Mouse (Mus musculus) forebrain, postnatal 0 days (tissue): ENCODE results near the gene Rexo1. TPM values are rescaled to one million over a fixed set of nuclear protein-coding genes. Genes with fewer than 3 reads are reported as not detected.

ENCODE experiments used
- ATAC-seq: fragments of 200-750 bp; cut with Nextera tagmentation; 2 replicates; pipeline ENCODE4 v1.8.0; 2017; ENCODE audit warnings: mild to moderate bottlenecking, moderate library complexity
- DNase-seq: peaks from one replicate; pipeline ENCODE4 v3.0.0-alpha.2; 2015
- H3K27ac ChIP-seq: fragments of 300-500 bp; sonication (generic); 2 replicates; pipeline ENCODE4 v1.5.1; 2014; ENCODE audit warnings: low read depth, mild to moderate bottlenecking, antibody characterized with exemption, low read length, moderate library complexity, mixed read lengths
- H3K27me3 ChIP-seq: fragments of 300-500 bp; sonication (generic); 2 replicates; pipeline ENCODE4 v1.6.1; 2014; ENCODE audit warnings: mild to moderate bottlenecking, low read length, mixed read lengths; ENCODE audit not compliant: insufficient read depth
- H3K36me3 ChIP-seq: fragments of 300-500 bp; sonication (generic); 2 replicates; pipeline ENCODE4 v1.6.1; 2014; ENCODE audit warnings: mild to moderate bottlenecking, moderate library complexity; ENCODE audit not compliant: insufficient read depth
- H3K4me1 ChIP-seq: fragments of 300-500 bp; sonication (generic); 2 replicates; pipeline ENCODE4 v1.6.1; 2014; ENCODE audit warnings: antibody characterized with exemption; ENCODE audit not compliant: insufficient read depth
- H3K4me2 ChIP-seq: fragments of 300-500 bp; sonication (generic); 2 replicates; pipeline ENCODE4 v1.6.1; 2014; ENCODE audit warnings: low read depth, mild to moderate bottlenecking, moderate library complexity
- H3K4me3 ChIP-seq: fragments of 300-500 bp; sonication (generic); 2 replicates; pipeline ENCODE4 v1.5.1; 2014; ENCODE audit warnings: low read depth, low read length, mixed read lengths
- H3K9ac ChIP-seq: fragments of 300-500 bp; sonication (generic); 2 replicates; pipeline ENCODE4 v1.6.1; 2014; ENCODE audit warnings: mild to moderate bottlenecking
- H3K9me3 ChIP-seq: fragments of 300-500 bp; sonication (generic); 2 replicates; pipeline ENCODE4 v1.6.1; 2016; ENCODE audit warnings: low read length
- CTCF ChIP-seq: sonication (generic); IDR thresholded peaks from 2 replicates; pipeline ENCODE4 v1.5.1; 2016; ENCODE audit warnings: antibody characterized with exemption, control low read depth, low read depth
- WGBS: fragments of 180-500 bp; shearing (Covaris S2); extraction: QIAGEN DNeasy Blood & Tissue Kit; methylation state at CpG from one replicate; pipeline ENCODE4 v1.1.7; 2014; 5-methylcytosine and 5-hydroxymethylcytosine counted together
- polyA plus RNA-seq: library from polyadenylated mRNA; unstranded; fragments of >200 nt; fragmentation: Nextera tagmentation; extraction: Ambion mirVana; gene quantifications from 2 replicates; pipeline ENCODE4 v1.2.1, GENCODE M21; 2015
- total RNA-seq: library from RNA; depleted of rRNA; stranded (reverse); fragments of >200 nt; gene quantifications from 2 replicates; pipeline ENCODE4 v1.2.3, GENCODE M21; 2014

The Rexo1 gene
- total and polyA plus RNA-seq, 2 experiments from 2014 or later = 30.5 to 40.3 TPM

DNA sequence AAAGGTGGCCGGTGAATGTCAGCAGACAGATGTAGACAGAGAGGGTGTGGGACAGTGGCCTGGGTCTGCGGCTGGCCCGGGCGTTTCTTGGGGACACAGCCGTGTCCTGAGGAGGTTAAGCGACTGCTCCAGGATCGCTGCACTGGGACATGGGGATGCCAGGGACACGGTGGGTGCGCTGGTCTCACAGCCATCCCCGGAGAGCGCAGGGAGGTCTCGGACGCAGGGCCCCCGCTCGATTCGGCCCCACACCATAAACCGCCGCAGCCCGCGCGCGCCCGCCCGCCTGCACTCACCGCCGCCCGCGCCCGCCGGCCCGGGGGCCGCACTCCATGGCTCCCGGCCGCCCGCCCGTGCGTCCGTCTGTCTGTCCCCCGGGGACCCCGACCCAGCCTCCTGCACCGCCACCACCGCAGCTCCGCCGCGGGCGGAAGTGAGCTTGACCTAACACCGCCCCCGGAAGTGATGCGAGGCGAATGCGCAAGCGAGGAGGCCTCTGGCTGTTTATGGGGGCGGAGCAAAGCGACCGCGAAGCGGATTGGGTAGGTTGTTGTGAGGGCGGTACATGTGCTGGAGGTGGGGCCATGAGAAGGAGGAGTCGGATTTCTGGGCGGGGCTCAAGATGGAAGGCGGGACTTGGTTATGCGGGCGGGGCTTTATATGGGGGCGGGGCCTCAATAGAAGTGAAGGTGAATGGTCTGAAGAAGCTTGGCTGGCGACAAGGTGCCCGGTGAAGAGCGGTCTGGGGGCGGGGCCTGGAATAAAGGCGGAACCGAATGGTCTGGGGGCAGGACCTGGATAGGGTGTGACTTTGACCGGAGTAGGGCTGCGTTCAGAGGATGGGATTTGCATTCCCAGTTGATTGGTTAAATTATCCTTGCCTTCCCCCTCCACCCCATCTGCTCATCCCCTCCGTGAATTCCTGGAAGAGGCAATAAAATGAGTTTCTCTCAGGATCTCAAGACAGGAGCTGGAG lies 28.8 kb upstream of the Rexo1 start, which contains the start of gene Abhd17a:
Abhd17a (minus strand) TSS at position 463 of the 976 bp plus-strand sequence.
- 2% methylated on average over 64 of the region's 73 CpGs for WGBS
- Histone ChIP-seq H3K27ac (peak within 1 kb of the TSS; percentile 75), H3K36me3 (peaks cover 11% of the 10 kb centered on the region; the same call in 1 of the 2 replicates), H3K4me1 (peaks cover 10% of the 10 kb centered on the region), H3K4me3 (peak within 1 kb of the TSS; percentile 86), H3K9me3 (no peaks in the 10 kb centered on the region), H3K4me2 (peak within 1 kb of the TSS; percentile 98), H3K27me3 (no peaks in the 10 kb centered on the region), H3K9ac (peak within 1 kb of the TSS; percentile 90)
- DNase-seq (peak; percentile 97), ATAC-seq (peak; percentile 99)
- TF ChIP-seq CTCF = no peak

DNA sequence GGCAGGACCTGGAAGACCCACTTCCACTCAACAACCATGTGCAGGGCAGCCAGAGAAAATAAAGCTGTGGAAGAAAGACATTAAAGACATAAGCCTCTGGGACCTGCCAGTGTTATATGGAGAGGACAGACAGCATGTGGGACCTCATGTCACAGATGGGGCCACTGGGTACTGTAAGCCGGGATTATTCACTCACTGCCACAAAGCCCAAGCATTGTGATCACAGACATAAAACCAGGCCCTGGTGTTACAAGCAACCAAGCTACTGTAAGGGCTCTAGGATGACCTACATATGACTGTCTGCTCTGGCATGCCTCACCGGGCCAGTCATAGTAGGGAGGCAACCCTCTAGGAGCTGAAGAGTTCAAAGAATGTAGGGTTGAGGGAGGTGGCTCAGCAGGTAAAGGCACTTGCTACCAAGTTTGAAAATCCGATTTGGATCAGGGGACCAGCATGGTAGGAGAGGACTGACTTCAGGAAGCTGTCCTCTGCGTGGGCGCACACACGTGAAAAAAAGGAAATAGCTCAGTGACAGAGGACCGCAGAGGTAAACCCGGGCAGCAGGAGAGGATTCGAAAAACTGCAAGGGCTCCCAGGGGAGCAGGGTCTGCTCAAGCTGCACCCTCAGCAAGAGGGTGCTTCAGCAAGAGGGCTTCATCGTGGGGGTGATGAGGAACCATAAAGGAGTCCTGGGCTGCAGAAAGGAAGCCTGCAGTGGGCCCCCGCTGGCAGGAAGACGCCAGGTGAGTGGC lies 27.9 kb upstream of the Rexo1 start:
- H3K9me3 ChIP-seq = no peaks in the 10 kb centered on the region
- DNase-seq (no peak), ATAC-seq (no peak)
- H3K27ac ChIP-seq = no peak overlapping the region
- H3K4me1 ChIP-seq = peaks cover 10% of the 10 kb centered on the region
- peak overlapping the region; percentile 90 for H3K9ac ChIP-seq
- TF ChIP-seq CTCF = no peak
- no peaks in the 10 kb centered on the region for H3K27me3 ChIP-seq
- 21% methylated on average over 12 of the region's 12 CpGs for WGBS
- peak overlapping the region; percentile 98 for H3K4me2 ChIP-seq
- H3K4me3 ChIP-seq = peak overlapping the region; percentile 86
- peaks cover 11% of the 10 kb centered on the region for H3K36me3 ChIP-seq

DNA sequence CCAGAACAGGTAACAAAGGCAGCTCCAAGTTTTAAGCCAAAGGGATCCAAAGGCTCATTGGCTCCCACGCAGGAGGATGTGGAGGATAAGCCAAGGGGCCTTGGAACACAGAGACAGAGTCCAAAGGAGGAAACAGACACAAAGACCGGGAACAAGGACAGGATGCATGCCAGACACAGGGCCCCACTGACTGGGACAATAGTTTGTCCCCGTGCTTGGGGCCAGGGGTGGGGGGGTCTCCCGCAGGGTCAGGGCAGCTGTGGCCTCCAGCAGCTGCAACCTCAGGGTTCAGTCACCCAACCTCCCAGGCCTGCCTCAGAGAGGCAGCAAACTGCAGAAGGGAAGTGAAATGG lies 25.9 kb upstream of the Rexo1 start:
- no peak for DNase-seq

DNA sequence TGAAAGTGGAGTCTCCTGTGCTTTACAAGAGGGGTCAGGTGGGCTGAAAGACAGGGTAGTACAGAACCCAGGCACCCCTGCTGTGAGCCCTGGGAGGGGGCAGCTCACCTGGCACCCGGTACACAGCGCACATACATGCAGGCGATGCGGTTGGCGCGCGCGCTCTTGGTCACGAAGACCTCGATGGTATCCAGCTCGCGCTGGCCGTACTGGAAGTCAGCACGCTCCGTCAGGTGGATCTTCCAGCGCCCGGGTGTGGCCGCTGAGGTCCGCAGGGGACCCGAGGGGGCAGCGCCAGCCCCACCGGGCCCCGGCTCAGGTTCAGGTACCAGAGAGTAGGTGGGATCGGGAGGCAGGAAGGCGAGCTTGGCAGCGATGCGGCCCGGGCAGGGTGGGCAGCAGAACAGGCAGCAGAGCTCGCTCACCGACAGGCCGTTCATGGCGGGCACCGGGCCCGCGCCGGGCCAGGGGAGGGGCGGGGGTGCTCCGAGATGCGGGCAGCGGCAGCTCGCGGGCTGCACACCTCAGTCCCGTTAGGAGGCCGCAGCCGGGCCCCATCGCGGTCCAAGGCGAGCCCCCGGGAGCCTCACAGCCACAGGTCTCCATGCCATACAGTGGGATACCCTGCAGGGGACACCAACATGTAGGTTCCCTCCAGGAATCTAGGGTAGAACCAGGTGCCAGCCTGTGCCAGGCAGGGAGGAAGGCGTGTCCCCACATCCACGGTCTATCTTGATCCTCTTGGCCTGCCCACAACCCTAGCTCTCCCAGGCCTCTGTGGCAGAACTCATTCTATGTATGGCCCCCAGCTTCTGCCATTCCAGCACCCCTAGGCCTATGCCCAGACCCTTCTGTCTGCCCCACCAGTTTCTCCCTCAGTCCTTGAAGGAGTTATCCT lies 25.3 kb upstream of the Rexo1 start:
- Histone ChIP-seq H3K9ac (no peak overlapping the region), H3K4me3 (no peak overlapping the region), H3K9me3 (no peaks in the 10 kb centered on the region), H3K27me3 (no peaks in the 10 kb centered on the region), H3K4me1 (peaks cover 10% of the 10 kb centered on the region), H3K36me3 (peaks cover 25% of the 10 kb centered on the region), H3K4me2 (no peak overlapping the region; the same call in 1 of the 2 replicates), H3K27ac (no peak overlapping the region)
- WGBS = 96% methylated on average over 48 of the region's 51 CpGs
- ATAC-seq = no peak
- no peak for TF ChIP-seq CTCF
- no peak for DNase-seq

More for the DNA sequence above, 25.9 kb upstream of the Rexo1 start:
- peaks cover 10% of the 10 kb centered on the region for H3K4me1 ChIP-seq
- no peaks in the 10 kb centered on the region for H3K9me3 ChIP-seq
- no peak for TF ChIP-seq CTCF
- H3K4me3 ChIP-seq = no peak overlapping the region
- ATAC-seq = no peak
- peaks cover 25% of the 10 kb centered on the region for H3K36me3 ChIP-seq
- H3K9ac ChIP-seq = no peak overlapping the region
- H3K4me2 ChIP-seq = no peak overlapping the region; the same call in 1 of the 2 replicates
- H3K27me3 ChIP-seq = no peaks in the 10 kb centered on the region
- 51% methylated on average over 4 of the region's 4 CpGs for WGBS
- no peak overlapping the region for H3K27ac ChIP-seq

DNA sequence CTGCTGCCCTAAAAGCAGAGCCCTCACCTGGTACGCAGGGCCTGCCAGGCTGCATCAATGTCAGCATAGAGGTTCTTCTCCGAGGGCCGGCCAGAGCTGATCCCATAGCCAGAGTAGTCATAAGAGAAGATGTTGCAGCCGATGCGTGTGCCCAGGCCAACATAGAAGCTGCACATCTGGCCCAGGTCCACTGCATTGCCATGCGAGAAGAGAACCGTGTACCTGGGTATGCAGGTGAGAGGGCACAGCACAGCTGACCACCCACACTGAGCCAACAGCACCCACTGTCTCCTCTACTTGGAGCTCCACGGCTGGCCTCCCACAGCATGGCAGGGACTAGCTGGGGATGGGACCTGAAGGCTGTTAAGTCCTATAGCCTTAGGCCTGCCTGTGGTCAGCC lies 24.2 kb upstream of the Rexo1 start:
- Histone ChIP-seq H3K9ac (no peak overlapping the region), H3K4me1 (peaks cover 10% of the 10 kb centered on the region), H3K4me3 (no peak overlapping the region), H3K4me2 (no peak overlapping the region), H3K36me3 (peaks cover 25% of the 10 kb centered on the region), H3K9me3 (no peaks in the 10 kb centered on the region), H3K27me3 (no peaks in the 10 kb centered on the region), H3K27ac (no peak overlapping the region)
- no peak for DNase-seq
- 94% methylated on average over 8 of the region's 8 CpGs for WGBS
- no peak for ATAC-seq
- no peak for TF ChIP-seq CTCF
